ENCODE assay signal across 9 mouse cellular contexts in the genomic region with DNA sequence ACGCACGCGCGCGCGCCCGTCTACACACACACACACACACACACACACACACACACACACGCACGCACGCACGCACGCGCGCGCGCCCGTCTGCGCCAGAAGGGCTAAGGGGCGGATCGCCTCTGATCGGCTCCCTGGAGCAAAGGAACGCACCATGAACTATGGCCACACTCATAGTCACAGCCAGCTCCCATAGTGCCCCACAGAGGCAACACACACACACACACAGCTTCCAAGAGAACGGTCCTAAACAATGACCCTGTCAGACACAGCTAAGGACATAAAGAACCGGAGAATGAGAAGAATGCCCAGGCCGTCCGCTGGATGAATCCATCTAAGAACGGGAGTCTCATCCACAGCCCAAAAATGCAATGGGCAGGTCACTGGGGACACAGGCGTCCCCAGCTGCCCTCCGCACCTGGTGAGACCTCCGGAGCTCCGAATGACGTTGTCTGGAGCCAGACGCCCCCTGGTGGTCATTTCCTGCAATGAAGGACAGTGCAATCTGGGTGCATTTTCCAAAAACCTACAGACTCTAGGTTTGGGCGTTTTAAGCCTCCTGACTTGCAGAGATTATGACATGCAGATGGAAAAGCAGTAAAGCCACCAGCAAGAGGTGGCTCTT. TPM values are rescaled to one million over a fixed set of nuclear protein-coding genes. Genes with fewer than 3 reads are reported as not detected.
DNase-seq lines count a peak whose midpoint lies in the region; ATAC-seq and TF ChIP-seq lines count a peak whose summit lies in the region.
"Had no signal": no experiment of that assay in that cellular context is flagged by ENCODE, and none has a peak within 500 bp of the region (broad histone marks: within the 10 kb centered on the region; RNA-seq: fewer than 3 reads in every experiment).

No protein-coding gene starts in this region.

- H3K4me1 ChIP-seq in cerebellum, adult 2 months (ENCODE audit: control insufficient read depth, insufficient read depth, low read length): peaks cover 3% of the 10 kb centered on the region; the same call in 1 of the 2 replicates
- no peaks in the 10 kb centered on the region; the same call in 1 of the 2 replicates for H3K4me1 ChIP-seq in hindbrain, embryonic 11.5 days (replicated peaks; ENCODE audit: control insufficient read depth, insufficient read depth, low read length)

- H3K9ac ChIP-seq in hindbrain, embryonic 11.5 days (ENCODE audit: low read depth, low read length): no peak overlapping the region

- H3K27ac ChIP-seq in cerebellum, adult 2 months (ENCODE audit: insufficient read depth, low read length): no peak overlapping the region
- H3K27ac ChIP-seq in hindbrain, embryonic 11.5 days (ENCODE audit: low read depth, low read length): no peak overlapping the region

- peaks cover 18% of the 10 kb centered on the region for H3K36me3 ChIP-seq in hindbrain, embryonic 11.5 days (ENCODE audit: control insufficient read depth, insufficient read depth, low read length)

- H3K27me3 ChIP-seq in cerebellum, adult 2 months (ENCODE audit: control insufficient read depth, insufficient read depth, low read length): no peaks in the 10 kb centered on the region
- no peaks in the 10 kb centered on the region for H3K27me3 ChIP-seq in hindbrain, embryonic 11.5 days (ENCODE audit: control insufficient read depth, insufficient read depth, low read length)

- peak; percentile 88 for DNase-seq in Muller cell, postnatal 12 days (ENCODE audit: inconsistent ontology term)
- DNase-seq in cerebellum, adult 2 months: peak; percentile 72 to 86
- peak; percentile 65 to 79 for DNase-seq in frontal cortex, postnatal 14 days (ENCODE audit: low spot score in 2 of 2)
- peak; percentile 89 for DNase-seq in hindbrain, embryonic 11.5 days (ENCODE audit: low spot score)
- DNase-seq in left cerebral cortex, postnatal 10 days (ENCODE audit: extremely low spot score in 1 of 2, low spot score in 2 of 2): peak; percentile 79 to 85
- peak; percentile 75 for DNase-seq in right cerebral cortex, postnatal 25 days
- DNase-seq in c-Kit-positive CD71-positive TER-119-positive erythroid progenitor cells, embryonic 14.5 days (ENCODE audit: low spot score): no peak

- no peak overlapping the region for H3K4me2 ChIP-seq in hindbrain, embryonic 11.5 days (replicated peaks; ENCODE audit: low read depth, low read length)

- no peaks in the 10 kb centered on the region for H3K9me3 ChIP-seq in hindbrain, embryonic 11.5 days (ENCODE audit: control insufficient read depth, low read length)

- WGBS in cerebellum, adult 2 months: 51% methylated on average over 34 of the region's 34 CpGs
- WGBS in hindbrain, embryonic 11.5 days: 57% methylated on average over 34 of the region's 34 CpGs

- peak overlapping the region; percentile 51 for H3K4me3 ChIP-seq in cerebellum, adult 2 months (replicated peaks; ENCODE audit: insufficient read depth, low read depth, low read length)
- H3K4me3 ChIP-seq in hindbrain, embryonic 11.5 days (ENCODE audit: low read depth, low read length): no peak overlapping the region

- intact Hi-C loops in left cerebral cortex, postnatal 10 days (cut with DNase I): no loop called here

- TF ChIP-seq POLR2A in cerebellum, adult 2 months (IDR thresholded peaks at IDR 0.05; ENCODE audit: borderline replicate concordance, insufficient read depth, low read length): no peak

- peak; percentile 62 for ATAC-seq in hindbrain, embryonic 11.5 days (ENCODE audit: low FRiP score)
- ATAC-seq in megakaryocyte-erythroid progenitor cell, adult 5-6 weeks (replicated peaks; ENCODE audit: low FRiP score, low TSS enrichment, poor library complexity, severe bottlenecking): peak; percentile 70

- peak; percentile 82 for TF ChIP-seq CTCF in cerebellum, adult 2 months (IDR thresholded peaks at IDR 0.05; ENCODE audit: borderline replicate concordance, insufficient read depth, low read depth, low read length)

RNA-seq across cellular contexts. Expression of a gene that starts 25.3 kb away (rescaled TPM):
- 2.3 and 2.8 TPM in 2 replicates for polyA plus RNA-seq in cerebellum, adult 2 months (2012; rRNA removed)
- polyA plus RNA-seq in hindbrain, embryonic 11.5 days (2014; fragmentation: Nextera tagmentation; extraction: Ambion mirVana): 4.5 and 5.6 TPM in 2 replicates
- total RNA-seq in left cerebral cortex, postnatal 10 days (2021): 1 to 10 TPM; 5.4 to 6.8 TPM
- 2.9 and 5.0 TPM in 2 replicates for total RNA-seq in megakaryocyte-erythroid progenitor cell, adult 5-6 weeks (2014; fragmentation: Nextera tagmentation)
- not detected in 2 replicates for total RNA-seq in megakaryocyte-erythroid progenitor cell, adult 5-6 weeks (2017)
- polyA plus RNA-seq: macrophage had no signal

RNA-seq across cellular contexts. Expression of a gene that starts 26.6 kb away (rescaled TPM):
- 14.0 TPM in 2 replicates for polyA plus RNA-seq in cerebellum, adult 2 months (2012; rRNA removed)
- 22.5 and 26.1 TPM in 2 replicates for polyA plus RNA-seq in hindbrain, embryonic 11.5 days (2014; fragmentation: Nextera tagmentation; extraction: Ambion mirVana)
- 10 to 100 TPM; 14.2 to 14.3 TPM for total RNA-seq in left cerebral cortex, postnatal 10 days (2021)
- 2.8 and 4.8 TPM in 2 replicates for total RNA-seq in megakaryocyte-erythroid progenitor cell, adult 5-6 weeks (2014; fragmentation: Nextera tagmentation)
- total RNA-seq in megakaryocyte-erythroid progenitor cell, adult 5-6 weeks (2017): 3.3 and 3.7 TPM in 2 replicates

RNA-seq across cellular contexts. Expression of a gene that starts 39.2 kb away (rescaled TPM):
- polyA plus RNA-seq in cerebellum, adult 2 months (2012; rRNA removed): 210 and 226 TPM in 2 replicates
- 298 and 313 TPM in 2 replicates for polyA plus RNA-seq in hindbrain, embryonic 11.5 days (2014; fragmentation: Nextera tagmentation; extraction: Ambion mirVana)
- 100 to 1,000 TPM; 130 to 136 TPM for total RNA-seq in left cerebral cortex, postnatal 10 days (2021)
- total RNA-seq in megakaryocyte-erythroid progenitor cell, adult 5-6 weeks (2014; fragmentation: Nextera tagmentation): 122 and 195 TPM in 2 replicates
- total RNA-seq in megakaryocyte-erythroid progenitor cell, adult 5-6 weeks (2017): 63.7 and 94.8 TPM in 2 replicates

RNA-seq across cellular contexts. Expression of a gene that starts 46.8 kb away (rescaled TPM):
- 32.9 and 35.5 TPM in 2 replicates for polyA plus RNA-seq in cerebellum, adult 2 months (2012; rRNA removed)
- 49.8 and 51.2 TPM in 2 replicates for polyA plus RNA-seq in hindbrain, embryonic 11.5 days (2014; fragmentation: Nextera tagmentation; extraction: Ambion mirVana)
- 10 to 100 TPM; 21.8 to 22.3 TPM for total RNA-seq in left cerebral cortex, postnatal 10 days (2021)
- total RNA-seq in megakaryocyte-erythroid progenitor cell, adult 5-6 weeks (2014; fragmentation: Nextera tagmentation): 36.7 and 51.9 TPM in 2 replicates
- total RNA-seq in megakaryocyte-erythroid progenitor cell, adult 5-6 weeks (2017): 19.1 and 19.3 TPM in 2 replicates

RNA-seq across cellular contexts. Expression of a gene that starts 59.9 kb away (rescaled TPM):
- 39.1 and 43.1 TPM in 2 replicates for polyA plus RNA-seq in cerebellum, adult 2 months (2012; rRNA removed)
- polyA plus RNA-seq in hindbrain, embryonic 11.5 days (2014; fragmentation: Nextera tagmentation; extraction: Ambion mirVana): 21.3 and 27.4 TPM in 2 replicates
- total RNA-seq in left cerebral cortex, postnatal 10 days (2021): 10 to 100 TPM; 24.1 to 27.1 TPM
- 18.0 and 20.9 TPM in 2 replicates for total RNA-seq in megakaryocyte-erythroid progenitor cell, adult 5-6 weeks (2014; fragmentation: Nextera tagmentation)
- 9.5 and 12.7 TPM in 2 replicates for total RNA-seq in megakaryocyte-erythroid progenitor cell, adult 5-6 weeks (2017)
